Mouse (Mus musculus) hindbrain, embryonic 16.5 days (tissue): Measurements from ENCODE around the gene Vac14. TPM values are rescaled to one million over a fixed set of nuclear protein-coding genes. Genes with fewer than 3 reads are reported as not detected.
A peak's percentile ranks its signal among the peaks of the same experiment; 100 is the strongest.

Experiments used
- ATAC-seq: fragments of 200-750 bp; cut with Nextera tagmentation; 2 replicates; pipeline ENCODE4 v1.8.0; 2017; ENCODE audit warnings: moderate TSS enrichment, moderate library complexity
- H3K27ac ChIP-seq: fragments of 300-500 bp; sonication (generic); 2 replicates; pipeline ENCODE4 v1.5.1; 2014; ENCODE audit warnings: low read depth, mild to moderate bottlenecking, control low read depth, low read length, moderate library complexity
- H3K27me3 ChIP-seq: fragments of 300-500 bp; sonication (generic); replicated peaks from 2 replicates; pipeline ENCODE4 v1.6.1; 2014; ENCODE audit warnings: low read length; ENCODE audit not compliant: control insufficient read depth, insufficient read depth
- H3K36me3 ChIP-seq: fragments of 300-500 bp; sonication (generic); 2 replicates; pipeline ENCODE4 v1.6.1; 2014; ENCODE audit warnings: mild to moderate bottlenecking, low read length, moderate library complexity, mixed read lengths; ENCODE audit not compliant: control insufficient read depth, insufficient read depth
- H3K4me1 ChIP-seq: fragments of 300-500 bp; sonication (generic); 2 replicates; pipeline ENCODE4 v1.6.1; 2014; ENCODE audit warnings: low read depth, low read length; ENCODE audit not compliant: control insufficient read depth, insufficient read depth
- H3K4me2 ChIP-seq: fragments of 300-500 bp; sonication (generic); 2 replicates; pipeline ENCODE4 v1.6.1; 2014; ENCODE audit warnings: mild to moderate bottlenecking, low read length, control low read depth, moderate library complexity
- H3K4me3 ChIP-seq: fragments of 300-500 bp; sonication (generic); 2 replicates; pipeline ENCODE4 v1.5.1; 2014; ENCODE audit warnings: mild to moderate bottlenecking, low read length, control low read depth, moderate library complexity
- H3K9ac ChIP-seq: fragments of 300-500 bp; sonication (generic); 2 replicates; pipeline ENCODE4 v1.6.1; 2014; ENCODE audit warnings: low read depth, mild to moderate bottlenecking, control low read depth, low read length, moderate library complexity
- H3K9me3 ChIP-seq: fragments of 300-500 bp; sonication (generic); 2 replicates; pipeline ENCODE4 v1.6.1; 2014; ENCODE audit warnings: mild to moderate bottlenecking, low read length, moderate library complexity; ENCODE audit not compliant: control insufficient read depth
- WGBS: fragments of 180-500 bp; shearing (Covaris S2); extraction: QIAGEN DNeasy Blood & Tissue Kit; methylation state at CpG from one replicate; pipeline ENCODE4 v1.1.7; 2014; 5-methylcytosine and 5-hydroxymethylcytosine counted together
- polyA plus RNA-seq: library from polyadenylated mRNA; unstranded; fragments of >200 nt; fragmentation: Nextera tagmentation; extraction: Ambion mirVana; gene quantifications from 2 replicates; pipeline ENCODE4 v1.2.1, GENCODE M21; 2015

Vac14 gene
- polyA plus RNA-seq, 1 experiment from 2014 or later, result 29.9 TPM

DNA sequence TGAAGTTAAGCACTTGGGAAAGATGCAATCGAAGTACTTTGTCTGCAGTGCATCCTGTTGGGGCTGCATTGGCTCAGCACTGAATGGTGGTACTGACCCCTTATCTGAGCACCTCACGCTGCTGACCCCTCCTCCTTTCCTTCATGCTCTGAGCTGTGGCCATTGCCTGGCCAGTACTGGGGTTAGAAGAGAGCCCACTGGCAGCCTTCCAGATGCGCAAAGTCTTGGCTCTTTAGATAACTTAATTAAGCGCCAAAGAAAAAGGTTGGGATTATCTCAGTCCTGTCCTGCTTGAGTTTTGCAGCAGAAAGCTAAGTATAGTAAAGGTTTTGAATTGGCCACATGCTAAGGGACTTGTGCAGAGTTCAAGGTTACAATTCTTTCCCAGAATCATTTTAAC is 26.0 kb downstream of the Vac14 start:
- H3K4me2 ChIP-seq, result no peak overlapping the region
- peaks cover 10% of the 10 kb centered on the region for H3K36me3 ChIP-seq
- no peaks in the 10 kb centered on the region for H3K27me3 ChIP-seq
- H3K27ac ChIP-seq, result no peak overlapping the region
- no peak overlapping the region for H3K4me3 ChIP-seq
- H3K9ac ChIP-seq, result no peak overlapping the region
- ATAC-seq, result no peak
- H3K4me1 ChIP-seq, result no peaks in the 10 kb centered on the region
- no peaks in the 10 kb centered on the region for H3K9me3 ChIP-seq
- 86% methylated on average over 4 of the region's 4 CpGs for WGBS

DNA sequence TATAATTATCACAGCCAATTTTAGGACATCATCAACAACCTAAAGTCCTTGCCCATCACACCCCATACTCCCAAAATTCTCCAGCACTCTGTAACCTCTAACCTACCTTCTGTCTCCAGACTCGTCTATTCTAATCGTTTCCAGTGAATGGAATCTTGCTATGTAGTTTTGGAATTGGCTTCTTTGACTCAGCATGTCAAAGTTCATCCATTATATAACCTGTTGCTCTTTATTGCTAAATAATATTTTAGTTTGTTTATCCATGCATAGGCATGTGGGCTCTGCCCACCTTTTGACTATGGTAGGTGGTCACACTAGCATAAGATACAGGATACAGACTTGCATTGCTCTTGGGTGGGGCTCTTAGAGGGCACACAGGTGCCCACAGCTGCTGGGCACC is 26.5 kb downstream of the Vac14 start:
- Histone ChIP-seq H3K27ac (no peak overlapping the region), H3K27me3 (no peaks in the 10 kb centered on the region), H3K4me1 (no peaks in the 10 kb centered on the region), H3K9ac (no peak overlapping the region), H3K36me3 (peaks cover 12% of the 10 kb centered on the region), H3K9me3 (no peaks in the 10 kb centered on the region), H3K4me2 (no peak overlapping the region), H3K4me3 (no peak overlapping the region)
- 90% methylated on average over 2 of the region's 2 CpGs for WGBS
- ATAC-seq, result no peak

DNA sequence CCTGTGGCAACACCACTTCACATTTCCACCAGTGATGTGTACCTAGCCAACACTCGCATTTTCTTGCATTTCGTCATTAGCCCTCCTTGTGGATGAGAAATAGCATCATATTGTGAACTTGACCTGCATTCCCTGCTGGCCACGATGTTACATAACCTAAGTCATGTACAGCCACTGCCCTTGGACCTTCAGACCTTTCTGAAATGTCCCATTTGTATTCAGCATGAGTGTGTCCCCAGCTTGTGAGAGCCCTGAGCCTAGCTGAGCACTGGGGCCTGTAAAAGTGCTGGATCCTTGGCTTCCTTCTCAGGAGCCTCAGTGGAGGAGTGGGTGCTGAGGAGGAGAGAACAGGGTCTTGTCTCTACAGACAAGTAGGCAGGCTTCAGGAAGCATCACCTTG is 27.0 kb downstream of the Vac14 start:
- H3K9me3 ChIP-seq, result no peaks in the 10 kb centered on the region
- no peak for ATAC-seq
- WGBS, result 94% methylated on average over 3 of the region's 3 CpGs
- H3K4me2 ChIP-seq, result no peak overlapping the region
- no peaks in the 10 kb centered on the region for H3K27me3 ChIP-seq
- H3K9ac ChIP-seq, result no peak overlapping the region
- H3K4me3 ChIP-seq, result no peak overlapping the region
- H3K36me3 ChIP-seq, result peaks cover 12% of the 10 kb centered on the region
- no peaks in the 10 kb centered on the region for H3K4me1 ChIP-seq
- no peak overlapping the region for H3K27ac ChIP-seq

DNA sequence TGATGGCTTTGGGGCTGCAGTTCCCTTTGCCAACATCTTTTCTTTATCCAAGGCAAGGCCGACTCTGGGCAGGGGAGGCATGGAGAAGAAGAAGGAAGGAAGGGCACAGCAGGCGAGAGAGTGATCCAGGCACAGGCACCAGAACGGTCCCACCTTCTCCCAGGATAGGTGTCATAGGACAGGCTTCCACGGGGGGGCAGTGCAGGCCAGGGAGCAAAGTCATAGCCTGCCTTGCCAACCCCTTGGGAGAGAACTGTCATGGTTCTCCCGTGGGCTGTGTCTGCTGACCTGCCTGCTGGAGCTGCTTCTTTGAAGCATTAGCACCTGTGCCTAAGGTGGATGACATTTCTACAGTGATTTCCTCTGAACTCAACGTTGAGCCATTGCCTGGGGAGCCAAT is 27.7 kb downstream of the Vac14 start:
- H3K36me3 ChIP-seq, result peaks cover 12% of the 10 kb centered on the region
- 37% methylated on average over 6 of the region's 6 CpGs for WGBS
- ATAC-seq, result peak; percentile 86

DNA sequence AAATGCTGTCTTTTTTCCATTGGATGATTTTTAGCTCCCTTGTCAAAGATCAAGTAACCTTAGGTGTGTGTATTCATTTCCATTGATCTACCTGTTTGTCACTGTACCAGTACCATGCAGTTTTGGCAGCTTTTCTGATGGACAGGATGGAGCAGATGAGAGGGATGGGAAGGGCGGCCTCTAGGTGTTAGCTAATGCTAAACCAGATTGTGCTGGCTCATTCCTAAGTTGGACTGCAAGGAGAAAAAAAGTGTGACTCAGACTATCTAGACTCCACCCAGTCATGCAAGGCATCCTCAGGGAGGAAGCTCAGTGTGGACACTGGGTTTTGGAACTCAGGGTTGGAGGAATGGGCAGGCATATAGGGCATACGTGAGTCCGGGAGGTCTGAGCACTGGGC is 30.2 kb downstream of the Vac14 start:
- Histone ChIP-seq H3K4me2 (no peak overlapping the region), H3K27me3 (no peaks in the 10 kb centered on the region), H3K4me3 (no peak overlapping the region), H3K27ac (no peak overlapping the region), H3K36me3 (peaks cover 12% of the 10 kb centered on the region), H3K4me1 (no peaks in the 10 kb centered on the region), H3K9me3 (no peaks in the 10 kb centered on the region), H3K9ac (no peak overlapping the region)
- 100% methylated on average over 3 of the region's 3 CpGs for WGBS
- ATAC-seq, result no peak

More for the DNA sequence above, 27.7 kb downstream of the Vac14 start:
- no peak overlapping the region for H3K9ac ChIP-seq
- H3K9me3 ChIP-seq, result no peaks in the 10 kb centered on the region
- no peaks in the 10 kb centered on the region for H3K27me3 ChIP-seq
- H3K4me3 ChIP-seq, result no peak overlapping the region
- H3K27ac ChIP-seq, result no peak overlapping the region
- H3K4me2 ChIP-seq, result no peak overlapping the region
- no peaks in the 10 kb centered on the region for H3K4me1 ChIP-seq

DNA sequence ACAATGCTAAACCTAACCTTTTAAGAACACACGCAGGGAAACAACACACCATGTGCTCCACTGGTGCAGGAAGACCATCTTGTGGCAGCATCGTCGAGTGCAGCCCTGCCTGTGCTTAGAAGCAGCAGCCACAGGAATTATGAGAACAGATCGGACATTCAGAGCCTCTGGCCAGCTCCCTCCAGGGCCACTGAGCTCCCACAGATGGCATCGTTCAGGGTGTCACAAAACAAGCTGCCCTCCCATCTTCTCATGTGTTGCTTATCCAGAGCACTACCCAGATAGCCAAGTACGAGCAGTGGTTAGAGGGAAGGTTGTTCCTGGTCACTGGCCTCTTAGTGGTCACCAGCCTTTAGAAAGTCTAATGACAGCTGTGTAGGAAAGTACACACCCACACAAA is 30.9 kb downstream of the Vac14 start:
- Histone ChIP-seq H3K27me3 (no peaks in the 10 kb centered on the region), H3K9me3 (no peaks in the 10 kb centered on the region), H3K4me2 (no peak overlapping the region), H3K4me1 (no peaks in the 10 kb centered on the region), H3K27ac (no peak overlapping the region), H3K4me3 (no peak overlapping the region), H3K36me3 (peaks cover 11% of the 10 kb centered on the region), H3K9ac (no peak overlapping the region)
- ATAC-seq, result no peak
- 87% methylated on average over 6 of the region's 6 CpGs for WGBS

DNA sequence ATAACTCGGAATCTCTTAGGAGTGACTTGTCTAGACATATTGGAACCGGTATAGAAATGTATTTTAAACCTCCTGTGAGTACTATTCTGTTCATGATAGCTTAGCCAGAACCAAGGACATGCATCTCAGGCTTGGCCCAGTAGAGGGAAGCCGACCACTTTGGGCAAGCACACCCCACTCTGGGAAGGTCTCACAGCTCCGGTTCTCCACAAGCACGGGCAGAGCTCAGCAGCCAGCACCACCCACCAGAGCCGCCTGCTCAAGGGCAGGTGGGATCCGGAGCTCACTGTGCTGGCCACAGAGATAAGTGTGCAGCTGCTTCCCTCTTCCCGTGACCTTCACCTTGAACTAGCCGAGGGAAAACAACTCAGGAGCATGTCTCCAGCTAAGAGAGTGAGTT is 32.5 kb downstream of the Vac14 start:
- Histone ChIP-seq H3K27ac (no peak overlapping the region), H3K9me3 (no peaks in the 10 kb centered on the region), H3K27me3 (no peaks in the 10 kb centered on the region), H3K4me1 (no peaks in the 10 kb centered on the region), H3K4me3 (no peak overlapping the region), H3K36me3 (peaks cover 8% of the 10 kb centered on the region), H3K4me2 (no peak overlapping the region), H3K9ac (no peak overlapping the region)
- WGBS, result 91% methylated on average over 9 of the region's 9 CpGs
- no peak for ATAC-seq

DNA sequence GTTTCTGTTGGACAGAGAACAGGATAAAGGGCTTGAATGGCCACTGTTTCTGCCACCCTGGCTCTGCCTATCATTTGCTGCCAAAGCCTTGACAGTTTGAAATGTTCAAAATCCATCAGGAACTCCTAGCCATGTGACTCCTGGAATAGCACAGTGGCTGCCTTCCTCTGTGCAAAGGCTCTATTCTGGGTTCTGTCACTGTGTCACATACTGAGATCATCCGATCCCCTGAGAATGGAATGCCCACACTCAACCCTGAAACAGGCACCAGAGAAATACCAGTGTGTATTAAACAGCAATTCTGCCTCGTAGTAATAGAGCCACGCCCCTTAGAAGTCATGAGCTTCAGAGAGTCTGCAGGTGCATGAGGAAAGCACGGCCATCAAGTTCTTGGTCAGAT is 33.5 kb downstream of the Vac14 start:
- no peak overlapping the region for H3K4me3 ChIP-seq
- no peaks in the 10 kb centered on the region for H3K9me3 ChIP-seq
- peaks cover 7% of the 10 kb centered on the region for H3K36me3 ChIP-seq
- H3K4me2 ChIP-seq, result no peak overlapping the region
- WGBS, result 89% methylated on average over 4 of the region's 4 CpGs
- H3K27ac ChIP-seq, result no peak overlapping the region
- no peaks in the 10 kb centered on the region for H3K27me3 ChIP-seq
- no peak overlapping the region for H3K9ac ChIP-seq
- ATAC-seq, result no peak
- no peaks in the 10 kb centered on the region for H3K4me1 ChIP-seq

DNA sequence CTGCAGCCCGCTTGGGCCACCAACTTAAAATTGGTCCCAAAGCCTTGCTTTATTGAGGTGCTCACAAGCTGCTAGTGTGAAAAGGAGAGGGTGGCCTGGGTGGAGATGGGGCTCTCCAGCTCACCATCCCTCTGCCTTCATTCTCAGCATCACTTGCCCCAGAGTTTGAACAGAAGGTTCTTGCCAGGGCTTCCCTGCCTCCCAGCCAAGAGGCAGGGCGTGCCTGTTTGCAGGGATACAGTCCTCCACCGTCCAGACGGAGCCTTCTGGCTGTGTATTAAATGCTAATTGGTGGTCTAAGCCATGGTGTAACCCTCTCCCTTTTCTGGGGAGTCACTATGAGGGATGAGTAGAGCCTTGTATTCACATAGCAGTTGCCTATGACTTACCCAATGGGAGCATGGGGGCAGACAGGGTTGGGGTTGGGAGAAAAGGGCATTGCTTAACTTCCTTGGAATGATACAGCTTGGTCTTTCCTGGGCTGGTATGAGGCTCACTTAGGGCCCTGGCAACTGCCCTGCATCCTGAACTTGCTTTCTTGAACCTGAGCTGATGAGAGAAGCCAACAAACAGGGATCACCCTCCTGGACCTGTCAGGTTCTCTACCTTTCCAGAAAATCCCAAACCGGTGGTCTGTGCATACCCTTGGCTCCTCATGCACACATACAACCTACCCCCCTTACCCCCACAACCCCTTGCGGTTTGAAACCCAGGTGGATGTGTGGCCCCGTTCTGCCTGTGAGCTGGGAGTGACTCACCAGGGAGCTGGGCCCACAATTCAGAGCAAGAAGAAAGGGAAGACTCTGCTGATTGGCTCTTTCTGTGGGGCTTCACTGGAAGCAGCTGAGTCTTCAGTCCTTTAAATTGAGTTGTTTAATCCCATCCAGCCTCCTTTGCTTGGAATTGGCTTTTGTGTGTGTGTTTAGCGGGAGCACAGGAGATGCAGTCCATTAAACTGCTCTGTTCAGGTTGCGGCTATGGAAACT is 36.0 kb downstream of the Vac14 start:
- H3K9me3 ChIP-seq, result no peaks in the 10 kb centered on the region
- H3K27me3 ChIP-seq, result no peaks in the 10 kb centered on the region
- WGBS, result 74% methylated on average over 9 of the region's 9 CpGs
- H3K27ac ChIP-seq, result no peak overlapping the region
- no peaks in the 10 kb centered on the region for H3K4me1 ChIP-seq
- H3K4me2 ChIP-seq, result no peak overlapping the region
- peaks cover 2% of the 10 kb centered on the region; the same call in 1 of the 2 replicates for H3K36me3 ChIP-seq
- peak; percentile 27; the same call in 1 of the 2 replicates for ATAC-seq
- H3K9ac ChIP-seq, result no peak overlapping the region
- H3K4me3 ChIP-seq, result no peak overlapping the region
